Mouse (Mus musculus) urinary bladder, adult 2 months (tissue): ENCODE measurements around the gene Xkr7. TPM values are rescaled to one million over a fixed set of nuclear protein-coding genes. Genes with fewer than 3 reads are reported as not detected.

Experiments
- DNase-seq: peaks from one replicate; pipeline ENCODE4 v3.0.0; 2022; ENCODE audit warnings: low spot score
- polyA plus RNA-seq: library from polyadenylated mRNA; depleted of rRNA; stranded (reverse); fragments of >200 nt; gene quantifications from 2 replicates; pipeline ENCODE4 v1.2.3, GENCODE M21; 2012

Xkr7 gene
- polyA plus RNA-seq, 1 experiment: 0.03 TPM

GRCm38 (mm10) chr2:153032973-153033372 is 1.3 kb downstream of the Xkr7 start:
- no peak for DNase-seq

DNA sequence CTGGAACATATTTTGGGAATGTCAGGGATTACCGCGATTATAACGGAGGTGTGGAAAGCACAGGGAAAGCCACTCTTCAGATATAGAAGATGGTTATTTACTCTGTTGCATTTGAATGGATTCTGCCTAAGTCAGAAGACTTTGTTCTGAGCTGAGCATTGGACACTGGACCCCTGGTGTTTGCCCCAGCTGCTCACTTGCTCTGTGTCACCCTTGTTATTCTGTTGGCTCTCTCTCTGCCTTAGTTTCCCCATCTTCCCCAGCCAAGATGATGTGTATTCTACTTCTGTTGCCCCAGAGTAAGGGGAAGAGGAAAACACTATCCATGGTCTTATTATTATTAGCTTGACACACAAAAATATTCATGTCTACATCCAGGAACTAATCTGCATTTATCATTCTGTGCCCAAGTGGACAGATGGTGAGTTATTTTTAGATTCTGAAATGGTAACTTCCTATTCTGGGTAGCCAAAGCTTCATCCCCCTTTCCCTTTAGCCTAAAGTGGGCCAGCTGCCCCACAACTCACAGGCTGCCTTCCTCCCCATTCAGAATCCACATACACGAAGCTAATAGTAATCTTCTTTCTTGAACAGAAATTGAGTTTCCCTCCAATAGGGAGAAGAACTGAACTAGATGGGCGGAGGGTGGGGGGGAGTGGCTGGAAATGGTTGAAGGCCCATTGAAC is 2.0 kb downstream of the Xkr7 start:
- no peak for DNase-seq

- DNase-seq: no peak
Observed at GRCm38 (mm10) chr2:153036690-153037089, 5.0 kb downstream of the Xkr7 start.

DNA sequence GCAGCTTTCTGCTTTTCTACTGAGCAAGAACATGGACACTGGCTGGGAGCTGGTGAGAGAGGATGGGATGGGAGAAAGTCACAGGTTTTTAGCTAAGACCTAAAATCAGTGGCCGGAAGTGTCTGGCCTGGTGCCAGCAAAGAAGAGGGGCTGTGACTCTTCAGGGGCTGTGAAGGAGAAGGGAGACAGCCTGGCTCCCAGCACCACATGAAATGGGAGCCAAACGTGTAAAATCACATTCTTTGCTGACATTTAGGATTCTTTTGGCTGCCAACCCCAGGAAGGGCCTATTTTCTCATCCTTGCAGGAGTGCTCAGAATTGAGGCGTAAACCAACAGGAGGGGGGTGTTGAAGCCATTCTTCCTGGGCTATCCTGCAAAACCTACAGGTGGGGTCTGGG is 12.2 kb downstream of the Xkr7 start:
- no peak for DNase-seq

GRCm38 (mm10) chr2:153045884-153046299 is 14.2 kb downstream of the Xkr7 start:
- DNase-seq: no peak

DNA sequence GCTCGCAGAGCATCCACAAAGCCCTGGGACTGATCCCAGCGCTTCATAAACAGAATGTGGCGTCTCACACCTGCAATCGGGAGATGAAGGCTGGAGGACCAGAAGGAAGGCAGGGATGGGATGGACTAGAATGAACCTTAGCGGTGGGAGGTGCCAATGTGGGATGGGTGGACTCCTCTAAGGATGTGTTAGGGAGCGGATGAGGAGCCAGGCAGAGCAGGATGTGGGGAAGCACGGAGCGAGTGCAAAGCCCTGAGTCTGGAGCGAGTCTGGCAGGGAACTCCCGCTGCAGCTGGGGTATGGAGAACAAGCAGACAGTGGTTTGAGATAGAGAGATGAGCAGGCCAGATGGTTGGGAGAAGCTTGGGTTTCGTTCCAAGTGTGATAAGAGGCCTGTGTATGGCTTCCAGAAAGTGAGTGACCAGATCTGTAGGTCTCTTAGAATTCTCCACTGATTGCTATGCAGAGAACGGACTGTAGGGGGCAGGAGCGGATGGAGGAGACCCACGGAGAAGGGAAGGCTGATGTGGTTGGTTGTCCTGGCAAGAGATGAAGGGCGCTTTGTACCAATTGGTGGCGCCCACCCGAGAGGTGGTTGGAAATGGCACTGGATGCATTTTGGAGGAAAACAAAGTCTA is 16.3 kb downstream of the Xkr7 start:
- no peak for DNase-seq

DNA sequence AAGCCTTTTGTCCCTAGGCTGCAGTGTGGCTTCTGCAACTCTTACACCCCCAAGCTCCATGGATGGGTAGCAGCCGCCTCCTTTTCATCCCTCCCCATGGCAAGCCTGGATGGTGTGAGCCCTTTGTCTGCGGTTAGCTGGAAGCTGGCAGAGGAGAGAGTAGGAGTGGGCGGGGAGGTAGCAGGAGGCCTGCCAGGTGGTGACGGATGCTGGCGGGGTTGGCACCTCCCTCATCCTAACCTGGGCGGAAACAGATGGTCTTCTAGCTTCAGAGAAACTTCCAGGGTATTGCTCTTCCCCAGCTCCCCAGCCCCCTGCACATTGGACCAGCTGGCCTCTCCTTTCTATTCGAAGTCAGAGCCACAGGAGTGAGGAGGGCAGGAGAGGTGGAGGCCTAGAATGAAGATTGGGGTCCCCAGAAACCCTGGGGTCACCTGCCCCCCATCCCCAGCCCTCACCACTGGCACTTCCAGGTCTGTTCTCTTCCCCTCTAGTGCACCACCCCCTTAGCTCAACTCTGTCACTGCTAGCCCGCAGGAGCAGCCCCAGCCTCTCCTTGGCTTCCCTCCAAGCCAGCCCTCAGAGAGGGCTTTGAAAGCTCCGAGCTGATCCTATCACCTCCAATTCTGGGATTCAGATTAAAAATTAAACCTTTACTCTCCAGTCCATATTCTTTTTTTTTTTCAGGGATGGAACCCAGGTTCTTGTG is 17.8 kb downstream of the Xkr7 start:
- no peak for DNase-seq

DNA sequence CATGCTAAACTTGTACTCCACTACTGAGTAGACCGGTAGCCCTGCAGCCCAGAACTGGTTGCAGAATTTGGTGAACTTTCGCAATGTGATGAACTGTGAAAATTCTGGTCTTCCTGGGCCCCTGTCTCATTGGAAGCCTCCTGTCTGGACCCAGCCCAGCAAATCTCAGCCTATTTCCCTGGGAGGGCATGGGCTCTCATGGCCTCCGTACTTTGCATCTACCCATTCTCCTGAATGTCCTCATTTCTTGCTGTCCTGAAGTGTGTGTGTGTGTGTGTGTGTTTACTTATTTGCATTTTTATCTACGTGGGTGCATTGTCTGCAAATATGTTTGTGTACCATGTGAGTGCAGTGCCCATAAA is 18.3 kb downstream of the Xkr7 start:
- no peak for DNase-seq

- DNase-seq: no peak
Observed at GRCm38 (mm10) chr2:153051095-153051494, 19.4 kb downstream of the Xkr7 start.

GRCm38 (mm10) chr2:153051537-153051936 is 19.9 kb downstream of the Xkr7 start:
- DNase-seq: no peak

DNA sequence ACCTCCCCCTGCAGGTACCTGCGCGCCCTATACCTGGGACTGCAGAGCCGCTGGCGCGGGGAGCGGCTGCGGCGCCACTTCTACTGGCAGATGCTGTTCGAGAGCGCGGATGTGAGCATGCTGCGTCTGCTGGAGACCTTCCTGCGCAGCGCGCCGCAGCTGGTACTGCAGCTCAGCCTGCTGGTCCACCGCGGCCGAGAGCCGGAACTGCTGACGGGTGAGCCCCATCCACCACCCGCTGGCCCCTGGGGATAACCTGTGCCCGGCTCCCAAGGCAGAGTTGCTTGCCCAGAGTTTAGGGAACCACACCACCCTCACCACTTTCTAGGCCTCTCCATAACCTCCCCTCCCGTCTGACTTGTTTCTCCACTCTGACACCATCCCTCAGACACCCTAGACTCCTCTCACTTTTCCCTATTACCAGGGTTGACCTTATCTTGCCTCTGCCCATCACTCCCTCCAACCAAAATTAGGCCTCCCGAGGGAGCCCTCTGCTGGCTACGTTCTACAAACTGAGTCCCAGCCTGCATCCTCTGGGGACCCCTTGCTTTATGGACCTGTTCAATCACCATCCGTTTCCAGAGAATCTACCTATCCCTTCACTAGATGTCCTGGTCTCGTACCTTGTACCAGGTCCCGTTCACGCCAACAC is 21.2 kb downstream of the Xkr7 start:
- no peak for DNase-seq

DNA sequence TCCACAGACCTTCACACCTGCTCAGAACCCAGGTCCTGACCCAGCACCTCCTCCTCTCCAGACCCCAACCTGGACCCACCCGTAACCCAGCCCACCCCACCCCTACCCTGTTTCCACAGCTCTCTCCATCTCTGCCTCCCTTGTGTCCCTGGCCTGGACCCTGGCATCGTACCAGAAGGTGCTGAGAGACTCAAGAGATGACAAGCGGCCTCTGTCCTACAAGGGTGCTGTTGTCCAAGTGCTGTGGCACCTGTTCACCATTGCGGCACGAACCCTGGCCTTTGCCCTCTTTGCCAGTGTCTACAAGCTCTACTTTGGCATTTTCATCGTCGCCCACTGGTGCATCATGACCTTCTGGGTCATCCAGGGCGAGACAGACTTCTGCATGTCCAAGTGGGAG is 22.2 kb downstream of the Xkr7 start:
- DNase-seq: no peak

DNA sequence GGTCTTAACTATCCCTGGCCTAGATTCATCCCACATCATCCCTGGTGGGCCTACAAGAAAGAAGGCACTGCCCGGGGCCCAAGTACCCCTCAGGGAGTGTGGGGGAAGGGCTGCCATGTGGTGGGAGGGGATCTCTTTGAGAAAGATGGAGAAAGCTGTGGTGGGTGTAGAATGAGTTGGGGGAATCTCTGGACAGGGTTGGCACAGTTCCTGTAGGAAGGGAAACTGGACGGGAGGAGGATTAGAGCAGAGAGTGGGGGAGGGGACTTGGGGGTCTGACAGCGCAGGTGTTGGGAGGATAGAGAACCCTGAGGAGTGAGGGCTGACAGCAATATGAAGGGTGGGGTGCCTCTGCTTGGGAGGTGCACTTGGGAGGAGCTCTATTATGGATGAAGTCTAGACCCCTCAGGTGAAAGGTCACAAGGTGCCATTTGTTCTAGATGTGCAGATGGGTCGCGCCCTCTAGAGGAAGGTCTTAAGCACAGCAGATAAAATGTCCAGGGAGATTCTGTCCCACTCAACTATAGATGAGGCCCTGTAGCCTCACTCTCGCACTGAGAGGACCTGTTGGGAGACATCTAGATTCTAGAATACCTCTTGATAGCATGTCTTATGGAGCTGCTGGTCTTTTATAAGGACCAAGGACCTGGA is 23.7 kb downstream of the Xkr7 start:
- DNase-seq: no peak

- no peak for DNase-seq
Observed at GRCm38 (mm10) chr2:153058365-153058764, 26.7 kb downstream of the Xkr7 start.

- no peak for DNase-seq
Observed at GRCm38 (mm10) chr2:153060216-153060615, 28.6 kb downstream of the Xkr7 start.

DNA sequence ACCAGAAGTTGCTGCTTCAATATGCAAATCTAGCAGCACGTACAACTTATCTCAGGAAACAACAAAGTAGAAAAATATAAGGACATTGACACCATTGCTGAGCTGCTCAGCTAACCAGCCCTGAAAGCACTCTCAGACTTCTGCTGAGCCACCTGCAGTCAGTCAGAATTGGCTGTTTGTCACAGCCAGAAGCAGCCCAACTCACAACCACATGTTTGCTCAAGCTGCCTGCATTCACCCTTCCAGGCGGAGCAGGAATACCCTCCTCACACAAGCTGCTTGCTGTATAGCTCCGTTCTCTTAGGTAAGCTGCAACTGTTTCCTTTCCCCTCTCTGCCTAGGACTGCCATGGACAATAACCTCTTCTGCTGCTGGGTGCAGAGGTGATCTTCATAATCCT is 31.7 kb downstream of the Xkr7 start:
- DNase-seq: no peak

DNA sequence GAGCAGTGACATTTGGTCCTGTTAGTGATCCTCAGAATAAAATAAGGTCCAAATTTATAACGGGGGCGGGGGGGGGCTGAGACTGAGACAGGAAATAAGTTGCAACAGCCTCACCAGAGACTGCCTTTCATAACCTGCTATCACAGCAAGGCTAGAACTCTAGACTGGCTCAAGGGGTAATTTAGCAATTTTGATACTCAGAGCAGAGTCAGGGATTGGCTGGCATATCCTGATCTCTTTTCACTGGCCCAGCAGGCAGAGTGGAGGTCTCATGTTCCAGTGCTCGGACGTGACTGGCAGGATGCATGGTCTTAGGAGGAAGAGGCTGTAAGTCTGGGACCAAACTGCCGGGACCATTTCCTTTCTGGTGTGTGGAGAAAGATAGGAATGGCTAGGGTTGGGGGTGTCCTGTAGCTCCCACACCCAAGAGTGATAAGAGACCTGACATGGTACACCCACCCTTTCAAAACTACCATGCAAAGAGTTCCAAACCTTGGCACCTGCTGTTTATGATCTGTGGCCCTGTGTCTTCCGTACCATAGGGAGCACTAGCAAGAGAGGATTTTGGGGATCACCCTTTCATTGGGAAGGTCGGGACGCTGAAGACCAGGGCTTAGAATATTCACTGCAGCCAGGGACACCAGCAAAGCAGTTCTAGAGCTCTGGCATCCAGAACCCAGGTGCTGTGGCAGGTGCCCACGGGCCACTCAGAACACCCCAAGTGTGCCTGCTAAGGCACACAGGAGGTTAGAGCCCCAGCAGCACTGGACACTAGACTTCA is 32.7 kb downstream of the Xkr7 start:
- DNase-seq: no peak

GRCm38 (mm10) chr2:153065747-153066508 is 34.3 kb downstream of the Xkr7 start, which contains the start of gene Ccm2l:
Ccm2l (plus strand) TSS chr2:153065955.
- DNase-seq: no peak

GRCm38 (mm10) chr2:153066991-153067390 is 35.3 kb downstream of the Xkr7 start:
- DNase-seq: no peak

- no peak for DNase-seq
Observed at GRCm38 (mm10) chr2:153070762-153071490, 39.3 kb downstream of the Xkr7 start.
